Mouse (Mus musculus) neural tube, embryonic 14.5 days (tissue): ENCODE results near the gene Arhgef3. TPM values are rescaled to one million over a fixed set of nuclear protein-coding genes. Genes with fewer than 3 reads are reported as not detected.
A peak's percentile ranks its signal among the peaks of the same experiment; 100 is the strongest.

Experiments
- ATAC-seq: fragments of 200-750 bp; cut with Nextera tagmentation; 2 replicates; pipeline ENCODE4 v1.8.0; 2017; ENCODE audit warnings: low read depth, mild to moderate bottlenecking, moderate TSS enrichment, moderate library complexity
- H3K27ac ChIP-seq: fragments of 300-500 bp; sonication (generic); 2 replicates; pipeline ENCODE4 v1.5.1; 2014; ENCODE audit warnings: low read depth, mild to moderate bottlenecking, control low read depth, low read length, moderate library complexity, mixed read lengths
- H3K27me3 ChIP-seq: fragments of 300-500 bp; sonication (generic); 2 replicates; pipeline ENCODE4 v1.6.1; 2014; ENCODE audit warnings: low read length; ENCODE audit not compliant: control insufficient read depth, insufficient read depth
- H3K36me3 ChIP-seq: fragments of 300-500 bp; sonication (generic); 2 replicates; pipeline ENCODE4 v1.6.1; 2014; ENCODE audit warnings: low read length, mixed read lengths; ENCODE audit not compliant: control insufficient read depth, insufficient read depth
- H3K4me1 ChIP-seq: fragments of 300-500 bp; sonication (generic); 2 replicates; pipeline ENCODE4 v1.6.1; 2014; ENCODE audit warnings: low read length; ENCODE audit not compliant: control insufficient read depth, insufficient read depth
- H3K4me2 ChIP-seq: fragments of 300-500 bp; sonication (generic); 2 replicates; pipeline ENCODE4 v1.6.1; 2014; ENCODE audit warnings: mild to moderate bottlenecking, low read depth, low read length, control low read depth
- H3K4me3 ChIP-seq: fragments of 300-500 bp; sonication (generic); 2 replicates; pipeline ENCODE4 v1.5.1; 2014; ENCODE audit warnings: low read depth, low read length, control low read depth, mixed read lengths
- H3K9ac ChIP-seq: fragments of 300-500 bp; sonication (generic); replicated peaks from 2 replicates; pipeline ENCODE4 v1.6.1; 2014; ENCODE audit warnings: low read depth, mild to moderate bottlenecking, control low read depth, low read length, mixed read lengths
- H3K9me3 ChIP-seq: fragments of 300-500 bp; sonication (generic); 2 replicates; pipeline ENCODE4 v1.6.1; 2016; ENCODE audit warnings: low read length; ENCODE audit not compliant: control insufficient read depth
- WGBS: fragments of 180-500 bp; shearing (Covaris S2); extraction: QIAGEN DNeasy Blood & Tissue Kit; methylation state at CpG from one replicate; pipeline ENCODE4 v1.1.7; 2014; 5-methylcytosine and 5-hydroxymethylcytosine counted together
- polyA plus RNA-seq: library from polyadenylated mRNA; unstranded; fragments of >200 nt; fragmentation: Nextera tagmentation; extraction: Ambion mirVana; gene quantifications from 2 replicates; pipeline ENCODE4 v1.2.1, GENCODE M21; 2014

The Arhgef3 gene
- polyA plus RNA-seq = 9.9 and 13.4 TPM in 2 replicates

- H3K9me3 ChIP-seq = no peaks in the 10 kb centered on the region
- peak within 1 kb of the TSS; percentile 100 for H3K4me2 ChIP-seq
- H3K36me3 ChIP-seq = no peaks in the 10 kb centered on the region
- H3K4me3 ChIP-seq = peak within 1 kb of the TSS; percentile 39
- H3K27ac ChIP-seq = no peak within 1 kb of the TSS
- peaks cover 4% of the 10 kb centered on the region; the same call in 1 of the 2 replicates for H3K4me1 ChIP-seq
- WGBS = under 1% methylated on average over 54 of the region's 58 CpGs
- ATAC-seq = peak; percentile 63
- peaks cover 11% of the 10 kb centered on the region; the same call in 1 of the 2 replicates for H3K27me3 ChIP-seq
- H3K9ac ChIP-seq = peak within 1 kb of the TSS; percentile 37; the same call in 1 of the 2 replicates
Measured at GRCm38 (mm10) chr14:27114362-27115274, at the start of gene Arhgef3. TSS of gene Arhgef3 (plus strand) at chr14:27114899.

GRCm38 (mm10) chr14:27066171-27066929, 48.3 kb upstream of the Arhgef3 start:
- H3K4me2 ChIP-seq = no peak overlapping the region
- no peaks in the 10 kb centered on the region for H3K36me3 ChIP-seq
- 0 out of 2 replicates have a peak overlapping the region, but pooled peaks have one; percentile 28 for H3K27ac ChIP-seq
- H3K9me3 ChIP-seq = no peaks in the 10 kb centered on the region
- H3K4me1 ChIP-seq = peaks cover 28% of the 10 kb centered on the region
- 7% methylated on average over 9 of the region's 9 CpGs for WGBS
- H3K9ac ChIP-seq = 0 out of 2 replicates have a peak overlapping the region, but pooled peaks have one; percentile 12
- ATAC-seq = 0 out of 2 replicates have a peak, but pooled peaks have one; percentile 44
- H3K4me3 ChIP-seq = no peak overlapping the region
- no peaks in the 10 kb centered on the region for H3K27me3 ChIP-seq

GRCm38 (mm10) chr14:27067866-27068271, 46.8 kb upstream of the Arhgef3 start:
- Histone ChIP-seq H3K27me3 (no peaks in the 10 kb centered on the region), H3K36me3 (no peaks in the 10 kb centered on the region), H3K9ac (no peak overlapping the region), H3K9me3 (no peaks in the 10 kb centered on the region), H3K4me1 (peaks cover 32% of the 10 kb centered on the region), H3K4me3 (no peak overlapping the region), H3K27ac (peak overlapping the region; percentile 31), H3K4me2 (no peak overlapping the region)
- peak; percentile 64; the same call in 1 of the 2 replicates for ATAC-seq
- WGBS = 15% methylated on average over 6 of the region's 6 CpGs

- Histone ChIP-seq H3K27me3 (no peaks in the 10 kb centered on the region), H3K4me2 (no peak overlapping the region), H3K27ac (no peak overlapping the region), H3K9me3 (no peaks in the 10 kb centered on the region), H3K4me1 (peaks cover 32% of the 10 kb centered on the region), H3K36me3 (no peaks in the 10 kb centered on the region), H3K4me3 (no peak overlapping the region), H3K9ac (no peak overlapping the region)
- 32% methylated on average over 8 of the region's 8 CpGs for WGBS
- no peak for ATAC-seq
Measured at GRCm38 (mm10) chr14:27069434-27070097, 45.1 kb upstream of the Arhgef3 start.

DNA sequence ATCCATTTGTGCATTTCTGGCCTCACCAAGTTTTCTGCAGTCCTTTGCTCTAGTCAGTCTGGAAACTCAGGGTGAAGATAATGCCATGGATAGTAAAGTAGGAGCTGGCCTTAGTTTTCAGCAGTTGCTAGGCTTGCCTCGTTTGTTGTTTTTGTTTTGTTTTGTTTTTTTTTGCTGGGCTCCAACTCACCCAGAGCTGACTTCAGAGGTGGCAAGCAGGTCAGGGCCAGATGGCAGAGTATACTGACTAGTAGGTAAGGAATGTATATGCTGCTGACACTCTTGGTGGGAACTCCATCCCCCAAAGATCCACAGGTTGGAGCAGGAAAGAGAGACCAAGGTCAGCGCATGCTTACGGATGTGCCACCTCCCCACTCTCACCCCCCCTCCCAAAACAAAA, 44.6 kb upstream of the Arhgef3 start:
- H3K9me3 ChIP-seq = no peaks in the 10 kb centered on the region
- no peak for ATAC-seq
- no peaks in the 10 kb centered on the region for H3K27me3 ChIP-seq
- peaks cover 35% of the 10 kb centered on the region for H3K4me1 ChIP-seq
- no peak overlapping the region for H3K4me3 ChIP-seq
- H3K4me2 ChIP-seq = no peak overlapping the region
- H3K27ac ChIP-seq = no peak overlapping the region
- H3K36me3 ChIP-seq = no peaks in the 10 kb centered on the region
- 53% methylated on average over 3 of the region's 3 CpGs for WGBS
- H3K9ac ChIP-seq = no peak overlapping the region

- H3K27ac ChIP-seq = no peak overlapping the region
- H3K4me1 ChIP-seq = peaks cover 34% of the 10 kb centered on the region
- ATAC-seq = peak; percentile 57; the same call in 1 of the 2 replicates
- no peaks in the 10 kb centered on the region for H3K9me3 ChIP-seq
- H3K27me3 ChIP-seq = no peaks in the 10 kb centered on the region
- no peak overlapping the region for H3K4me3 ChIP-seq
- no peak overlapping the region for H3K4me2 ChIP-seq
- WGBS = 22% methylated on average over 9 of the region's 9 CpGs
- H3K9ac ChIP-seq = no peak overlapping the region
- H3K36me3 ChIP-seq = no peaks in the 10 kb centered on the region
Measured at GRCm38 (mm10) chr14:27070758-27071157, 43.9 kb upstream of the Arhgef3 start.

DNA sequence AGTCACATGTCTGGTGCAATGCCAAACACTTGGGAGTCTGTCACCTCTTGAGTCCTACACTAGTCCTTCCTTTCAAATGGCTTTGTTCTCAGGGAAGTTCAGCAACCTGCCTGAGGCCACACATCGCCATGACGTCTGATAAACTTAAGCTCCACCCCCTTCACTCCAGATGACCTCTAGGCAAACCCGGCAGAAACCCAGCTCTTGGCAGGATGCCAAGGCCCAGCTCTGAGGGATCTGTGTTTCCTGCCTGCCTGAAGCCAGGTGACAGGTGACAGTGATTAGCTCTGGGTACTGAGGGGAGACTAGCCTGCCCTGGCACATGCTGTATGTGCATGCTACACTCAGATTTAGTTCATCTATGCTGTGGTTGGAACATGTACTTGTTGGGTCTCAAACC, 42.7 kb upstream of the Arhgef3 start:
- Histone ChIP-seq H3K9me3 (no peaks in the 10 kb centered on the region), H3K9ac (no peak overlapping the region), H3K36me3 (no peaks in the 10 kb centered on the region), H3K27me3 (no peaks in the 10 kb centered on the region), H3K4me1 (peaks cover 28% of the 10 kb centered on the region), H3K27ac (no peak overlapping the region), H3K4me2 (no peak overlapping the region), H3K4me3 (no peak overlapping the region)
- 10% methylated on average over 3 of the region's 3 CpGs for WGBS
- ATAC-seq = no peak

DNA sequence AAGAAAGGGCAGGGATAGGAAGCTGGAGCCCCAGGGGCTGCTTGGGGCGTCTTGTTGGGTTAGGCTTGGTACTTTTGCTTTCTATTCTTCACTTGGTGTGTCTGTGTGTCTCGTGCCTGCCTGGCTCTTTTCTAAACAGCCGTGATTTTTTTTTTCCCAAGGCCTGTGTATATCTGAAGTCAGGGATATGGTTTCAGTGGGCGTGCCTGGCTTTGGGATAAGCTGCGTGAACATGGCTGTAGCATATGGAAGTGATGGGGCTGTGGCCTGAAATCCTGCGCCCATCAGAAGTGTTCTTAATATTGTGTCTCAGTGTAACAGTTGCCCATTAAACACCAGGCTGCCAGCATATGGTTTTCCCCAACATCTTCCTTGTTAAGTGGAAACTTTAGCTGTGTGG, 39.6 kb upstream of the Arhgef3 start:
- no peaks in the 10 kb centered on the region for H3K9me3 ChIP-seq
- no peaks in the 10 kb centered on the region for H3K27me3 ChIP-seq
- no peak overlapping the region for H3K27ac ChIP-seq
- H3K9ac ChIP-seq = no peak overlapping the region
- peaks cover 14% of the 10 kb centered on the region for H3K4me1 ChIP-seq
- ATAC-seq = no peak
- no peak overlapping the region for H3K4me2 ChIP-seq
- WGBS = 73% methylated on average over 6 of the region's 6 CpGs
- H3K4me3 ChIP-seq = no peak overlapping the region
- H3K36me3 ChIP-seq = no peaks in the 10 kb centered on the region
